Mouse (Mus musculus) naive thymus-derived CD4-positive, alpha-beta T cell, adult 2 months (primary cell): ENCODE data around the gene Rnf180.
A peak's percentile ranks its signal among the peaks of the same experiment; 100 is the strongest.
"Not testable (repeated sequence)": the region's sequence is repeated elsewhere in the genome, so short reads cannot be mapped to it uniquely, and the experiment has no call there.

Source experiments
- DNase-seq: peaks from one replicate; pipeline ENCODE4 v3.0.0-alpha.2; 2011; ENCODE audit warnings: low read depth

The Rnf180 gene

DNA sequence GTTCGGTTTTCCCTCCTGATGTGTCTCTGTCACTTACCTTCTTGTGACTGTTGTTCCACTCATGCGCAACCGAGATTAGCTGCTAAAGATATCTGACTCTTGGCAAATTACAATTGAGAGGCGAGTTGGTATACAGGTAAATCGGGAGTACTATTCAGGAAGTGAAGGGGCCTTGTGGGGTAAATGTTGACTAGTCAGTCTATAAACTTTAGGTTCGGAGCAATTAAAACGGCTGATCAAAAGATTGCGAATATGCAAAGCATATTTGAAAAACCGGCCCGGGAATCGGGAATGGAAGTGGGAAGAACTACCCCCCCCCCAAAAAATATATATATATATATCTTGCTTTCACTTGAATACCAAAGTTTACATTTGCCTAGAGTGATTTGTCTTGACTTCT is at the start of gene Rnf180:
TSS of gene Rnf180 (minus strand) at position 101 of the 400 bp plus-strand sequence.
- no peak for DNase-seq

DNA sequence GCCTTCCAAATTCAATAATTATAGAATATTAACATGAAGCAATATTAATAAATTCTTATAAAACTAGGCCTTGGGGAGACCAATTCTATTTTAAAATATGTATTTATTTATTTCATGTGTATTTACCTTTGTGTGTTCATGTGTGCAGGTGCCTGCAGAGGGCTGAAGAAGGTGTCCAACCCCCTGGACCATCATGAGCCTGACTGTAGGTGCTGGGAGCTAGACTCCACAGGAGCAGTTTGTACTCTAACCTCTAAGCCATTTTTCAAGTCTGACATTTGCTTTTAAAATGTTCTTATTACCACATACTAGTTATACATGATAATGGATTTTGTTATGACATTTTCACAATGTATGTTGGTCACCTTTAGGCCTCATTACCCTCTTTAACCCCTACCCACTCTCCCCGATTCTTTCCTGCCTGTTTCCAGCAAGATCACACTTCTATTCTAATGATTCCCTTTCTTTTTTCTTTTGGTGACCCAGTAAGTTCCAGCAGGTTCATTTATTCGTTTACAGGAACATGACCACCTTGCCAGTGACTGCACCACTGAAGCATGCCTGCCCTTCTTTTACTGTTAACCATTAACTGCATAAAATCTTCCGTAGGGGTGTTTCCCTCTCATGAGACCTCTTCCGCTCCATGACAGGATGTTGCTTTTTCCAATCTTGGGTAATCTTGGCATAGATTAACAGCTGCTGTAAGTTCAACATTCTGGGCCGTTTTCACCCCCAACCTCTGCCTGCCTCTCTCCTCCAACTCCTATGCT is 36.8 kb upstream of the Rnf180 start:
- DNase-seq = no peak

DNA sequence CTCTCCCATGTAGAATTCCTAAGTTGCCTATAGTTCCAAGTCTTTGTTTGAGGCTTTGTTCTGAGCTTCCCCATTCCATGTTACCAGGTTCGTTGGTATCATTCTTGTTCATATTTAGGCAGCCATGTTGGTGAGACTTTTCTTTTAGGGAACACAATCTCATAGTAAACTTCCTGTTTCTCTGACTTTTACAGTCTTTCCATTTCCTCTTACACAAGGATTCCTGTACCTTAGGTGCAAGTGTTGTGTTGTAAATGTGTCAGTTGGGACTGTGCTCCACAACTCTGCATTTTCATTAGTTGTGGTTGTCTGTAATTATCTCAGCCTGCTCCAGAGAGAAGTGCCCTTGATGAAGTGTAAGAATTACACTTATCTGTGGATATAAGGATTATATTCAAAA is 32.3 kb upstream of the Rnf180 start:
- no peak for DNase-seq

DNA sequence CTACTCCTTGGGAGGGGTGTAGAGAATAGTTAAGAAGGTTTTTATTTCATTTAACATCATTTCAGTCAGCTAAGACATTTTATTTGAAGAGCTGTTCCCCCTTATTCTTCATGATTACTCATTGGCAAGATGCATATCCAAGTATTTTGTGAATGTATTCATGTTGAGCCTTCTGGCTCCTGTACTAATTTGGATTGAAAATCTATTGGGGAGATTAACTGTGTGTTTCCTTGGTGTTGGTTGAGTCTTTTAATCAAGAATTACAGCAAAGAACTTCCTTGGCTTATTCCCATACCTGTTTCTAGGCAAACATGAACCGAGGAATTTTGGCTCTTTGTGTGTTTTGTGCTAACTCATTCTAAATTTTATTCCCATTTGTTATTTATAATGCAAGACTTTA is 22.3 kb upstream of the Rnf180 start:
- no peak for DNase-seq

DNA sequence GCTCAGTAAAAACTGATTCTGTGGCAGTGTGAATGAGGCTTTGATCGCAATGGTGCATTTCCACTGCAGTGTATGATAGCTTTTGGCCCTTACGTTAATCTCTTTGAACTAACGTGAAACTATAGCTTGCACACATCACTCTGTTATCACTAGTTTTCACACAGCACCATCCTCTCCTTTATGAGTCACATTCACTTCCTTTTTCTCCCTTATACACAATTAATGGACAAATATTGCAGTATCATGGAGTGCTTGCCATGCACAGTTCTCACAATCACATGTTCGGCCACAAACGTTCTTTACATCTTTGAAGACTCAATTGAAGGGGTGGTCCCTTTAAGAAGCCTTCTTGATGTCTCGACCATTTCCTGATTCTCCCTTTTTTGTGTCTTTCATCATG is 21.4 kb upstream of the Rnf180 start:
- DNase-seq = no peak

DNA sequence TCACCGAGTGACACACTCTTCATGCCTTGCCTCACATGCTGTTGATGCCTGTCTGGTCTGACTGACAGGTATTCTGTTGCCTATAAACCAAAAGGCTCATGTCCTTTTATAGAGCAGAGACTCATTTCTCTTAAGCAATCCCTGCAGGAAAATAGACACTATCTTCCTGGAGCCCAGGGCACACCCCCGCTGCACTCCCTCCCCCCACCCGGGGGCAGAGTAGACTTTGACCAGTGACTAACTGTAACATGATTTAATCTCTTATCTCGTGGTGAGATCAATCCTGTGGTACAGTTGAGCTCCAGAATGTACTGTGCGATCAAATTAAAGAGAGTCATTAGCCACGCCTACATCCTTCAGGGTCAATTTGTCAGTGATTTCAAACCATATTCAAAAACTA is 18.1 kb upstream of the Rnf180 start:
- no peak for DNase-seq

DNA sequence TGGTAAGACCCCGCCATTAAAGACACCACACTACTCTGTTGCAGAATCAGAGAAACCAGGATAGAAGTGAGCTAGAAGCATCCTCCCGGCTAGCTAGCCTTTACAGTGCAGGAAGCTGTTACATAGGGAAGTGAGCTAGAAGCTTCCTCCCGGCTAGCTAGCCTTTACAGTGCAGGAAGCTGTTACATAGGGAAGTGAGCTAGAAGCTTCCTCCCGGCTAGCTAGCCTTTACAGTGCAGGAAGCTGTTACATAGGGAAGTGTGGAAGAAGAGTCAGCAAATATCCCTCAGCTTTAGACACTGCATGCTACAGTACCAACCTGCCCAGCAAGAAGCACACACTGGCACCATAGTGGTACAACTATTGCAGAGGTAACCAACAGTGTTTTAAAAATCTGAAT is 15.9 kb upstream of the Rnf180 start:
- not testable (repeated sequence) for DNase-seq

DNA sequence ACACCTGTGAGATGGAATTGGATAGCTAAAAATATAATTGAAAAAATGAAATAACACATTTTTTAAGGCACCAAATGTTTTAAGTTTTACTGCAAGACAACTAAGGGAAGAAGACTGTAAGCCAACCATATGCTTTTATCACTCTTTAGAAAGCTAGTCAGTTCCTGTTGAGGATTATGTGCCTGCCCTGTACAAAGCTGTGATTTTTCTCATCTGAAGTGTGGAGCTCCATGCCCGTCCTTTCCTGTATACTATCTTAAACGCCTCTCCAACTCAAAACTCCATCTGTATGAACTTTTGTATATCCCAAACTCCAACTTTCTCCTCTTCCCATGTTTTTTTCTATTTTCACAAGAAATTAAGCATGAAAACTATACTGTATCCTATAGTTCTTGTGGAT is 10.9 kb upstream of the Rnf180 start:
- DNase-seq = no peak

DNA sequence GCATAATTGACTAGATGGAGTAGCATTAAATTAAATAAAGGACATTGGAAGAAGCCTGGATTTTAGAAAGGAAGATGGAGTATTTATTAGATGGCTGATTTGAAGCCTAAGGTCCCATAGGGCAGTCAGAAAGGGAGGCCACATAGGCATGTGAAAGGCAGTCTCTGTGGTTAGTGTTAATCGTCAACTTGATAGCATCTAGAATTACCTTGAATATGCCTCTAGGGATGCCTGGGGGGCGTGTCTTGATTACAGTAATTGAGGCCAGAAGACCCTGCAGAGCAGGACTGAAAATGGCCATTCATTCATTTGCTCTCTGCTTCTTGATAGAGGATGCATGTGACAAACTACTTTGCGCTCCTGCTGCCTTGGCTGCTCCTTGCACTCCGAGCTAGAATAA is 9.4 kb upstream of the Rnf180 start:
- no peak for DNase-seq

DNA sequence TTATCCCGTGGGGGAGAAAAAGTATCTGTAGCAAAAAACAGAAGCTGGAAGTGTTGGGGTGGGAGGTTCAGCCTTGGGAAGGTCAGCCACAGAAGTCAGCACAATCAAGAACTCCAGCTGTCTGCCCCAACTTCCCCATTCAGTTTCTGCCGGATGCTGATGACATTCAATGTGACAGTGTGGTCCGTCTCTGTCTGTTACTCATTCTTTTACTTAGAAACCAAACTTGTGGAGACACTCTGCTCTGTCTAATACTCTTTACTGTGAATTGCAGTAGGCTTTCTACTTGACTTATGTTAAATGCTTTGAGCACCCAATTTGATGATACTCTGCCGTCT is 5.4 kb upstream of the Rnf180 start:
- no peak for DNase-seq

DNA sequence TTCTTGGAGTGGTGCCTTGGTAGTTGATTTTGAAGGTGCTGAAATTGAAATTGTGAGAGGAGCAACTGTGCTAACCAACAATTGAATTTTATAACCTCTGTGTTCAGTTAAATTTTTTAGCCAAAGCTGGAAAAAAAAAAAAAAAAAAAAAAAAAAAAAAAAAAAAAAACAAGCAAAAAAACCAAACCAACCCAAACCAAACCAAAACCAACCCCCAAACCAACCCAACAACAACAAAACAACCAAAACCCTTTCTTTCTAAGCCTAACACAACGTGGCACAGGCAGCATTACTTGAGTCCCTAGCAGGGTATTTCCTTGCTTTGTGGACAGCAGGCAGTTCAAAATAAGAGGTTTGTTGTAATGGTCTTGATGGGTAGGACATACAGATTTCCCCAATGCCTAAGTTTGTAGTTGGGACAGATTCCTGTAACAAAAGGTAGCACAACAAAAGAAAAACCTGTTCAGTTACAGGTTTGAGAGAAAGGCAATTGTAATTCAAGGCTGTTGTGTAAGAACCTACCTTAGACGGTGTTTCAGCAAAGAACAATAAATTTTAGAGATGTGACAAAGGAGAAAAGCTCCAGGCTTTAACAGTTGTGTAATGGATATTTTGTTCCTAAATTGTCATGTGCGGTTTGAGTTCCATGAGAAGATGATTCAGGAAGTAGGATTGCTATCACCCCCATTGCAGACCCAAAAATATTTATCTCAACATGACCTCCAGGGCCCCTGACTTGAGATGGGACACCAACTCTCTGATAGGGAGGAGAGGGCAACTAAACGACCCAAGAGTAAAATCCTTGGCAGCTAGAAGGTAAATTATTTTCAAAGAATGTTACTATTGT is 4.8 kb upstream of the Rnf180 start:
- no peak for DNase-seq

DNA sequence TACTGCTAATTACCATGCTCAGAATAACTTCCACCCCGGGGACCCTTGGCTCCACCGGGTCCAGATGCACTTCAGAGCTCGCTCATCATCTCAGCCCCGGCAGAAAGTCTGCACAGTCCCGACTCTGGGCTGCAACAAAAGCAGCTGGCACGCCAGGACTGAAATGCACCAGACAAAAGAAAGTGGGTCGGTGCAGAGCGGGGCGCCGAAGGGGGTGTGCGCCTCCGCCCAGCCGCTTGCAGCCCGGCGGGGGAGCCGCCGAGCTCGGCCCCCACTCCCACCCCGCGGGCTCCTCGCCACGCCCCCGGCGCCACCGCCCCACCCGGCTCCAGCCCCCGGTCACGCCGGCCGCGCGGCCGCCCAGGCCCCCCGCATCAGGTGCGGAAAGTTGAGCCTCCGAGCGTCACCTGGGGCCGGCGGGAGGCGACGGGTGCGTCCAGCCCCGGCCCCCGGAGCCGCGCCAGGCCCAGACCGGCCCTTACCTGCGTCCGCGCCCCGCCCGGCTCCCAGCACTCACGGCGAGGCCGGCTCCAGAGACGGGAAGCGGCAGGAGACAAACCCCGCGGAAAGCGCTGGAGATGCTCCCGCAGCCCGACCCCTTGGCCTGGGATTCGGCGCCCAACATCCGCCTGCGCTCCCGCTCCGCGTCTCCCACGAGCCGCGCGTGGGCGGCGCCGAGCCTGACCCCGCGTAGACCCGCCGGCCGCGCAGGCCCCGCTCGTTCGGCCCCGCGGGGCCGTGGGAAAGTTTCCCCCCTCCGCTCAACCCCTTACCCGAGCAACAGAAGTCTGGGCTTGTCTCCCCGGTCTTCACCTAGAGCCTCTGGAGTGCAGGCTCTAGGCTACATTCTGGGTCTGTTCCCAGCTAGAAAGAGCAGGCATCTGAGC is 591 bp downstream of the Rnf180 start:
- no peak for DNase-seq

DNA sequence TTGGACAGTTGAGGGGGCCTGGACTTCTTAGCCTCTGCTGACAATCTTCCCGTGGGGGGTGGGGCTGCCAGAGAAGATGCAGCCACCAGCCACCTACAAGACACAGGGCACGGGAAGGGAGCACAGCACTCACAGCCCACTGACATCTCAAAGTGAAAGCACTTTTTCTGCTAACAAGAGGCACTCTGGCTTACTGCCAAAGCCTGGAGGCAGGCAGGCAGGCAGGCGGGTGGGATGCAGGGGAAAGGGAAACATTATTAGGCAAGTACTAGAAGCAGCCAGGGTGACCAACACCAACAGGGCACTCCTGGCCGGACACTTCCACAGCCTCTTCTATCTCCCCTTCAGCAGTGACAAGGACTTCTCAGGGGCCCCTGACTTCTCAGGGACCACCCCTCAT is 2.8 kb downstream of the Rnf180 start:
- no peak for DNase-seq

DNA sequence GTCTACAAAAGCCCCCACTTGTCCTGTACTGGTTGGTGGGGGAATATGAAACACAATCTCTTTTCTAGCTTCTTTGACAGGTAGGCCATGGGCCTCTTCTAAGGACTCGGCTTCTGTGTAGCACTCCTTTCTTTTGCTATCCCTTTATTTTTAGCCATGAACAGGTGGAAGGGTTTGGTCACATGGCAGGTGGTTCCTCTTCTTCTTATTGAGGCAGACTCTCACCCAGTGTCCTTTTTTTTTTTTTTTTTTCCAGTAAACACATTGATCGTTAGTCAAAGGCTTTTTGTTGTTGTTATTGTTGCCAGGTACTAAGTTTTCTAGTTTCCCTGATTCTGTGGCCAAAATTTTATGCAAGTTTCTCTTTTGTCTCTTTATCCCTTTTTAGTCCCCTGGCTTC is 4.0 kb downstream of the Rnf180 start:
- DNase-seq = no peak

DNA sequence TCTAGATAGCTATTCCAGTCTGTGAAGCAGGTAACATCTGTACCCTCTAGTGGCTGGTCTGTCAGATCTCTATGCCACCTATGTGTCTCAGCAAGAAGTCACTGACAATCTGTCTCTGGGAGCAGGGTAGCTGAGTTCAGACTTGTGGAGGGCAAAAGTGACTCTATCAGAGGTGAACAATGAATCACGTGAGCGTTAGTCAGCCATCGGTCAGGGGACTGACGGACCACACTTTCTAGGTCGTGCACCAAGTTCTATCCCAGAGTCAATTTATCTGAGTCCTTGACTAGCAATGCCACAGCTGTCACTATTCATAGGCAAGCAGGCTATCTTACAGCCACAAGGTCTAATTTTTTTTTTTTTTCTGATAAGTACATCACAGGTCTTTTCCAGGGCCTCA is 4.6 kb downstream of the Rnf180 start:
- DNase-seq = no peak

DNA sequence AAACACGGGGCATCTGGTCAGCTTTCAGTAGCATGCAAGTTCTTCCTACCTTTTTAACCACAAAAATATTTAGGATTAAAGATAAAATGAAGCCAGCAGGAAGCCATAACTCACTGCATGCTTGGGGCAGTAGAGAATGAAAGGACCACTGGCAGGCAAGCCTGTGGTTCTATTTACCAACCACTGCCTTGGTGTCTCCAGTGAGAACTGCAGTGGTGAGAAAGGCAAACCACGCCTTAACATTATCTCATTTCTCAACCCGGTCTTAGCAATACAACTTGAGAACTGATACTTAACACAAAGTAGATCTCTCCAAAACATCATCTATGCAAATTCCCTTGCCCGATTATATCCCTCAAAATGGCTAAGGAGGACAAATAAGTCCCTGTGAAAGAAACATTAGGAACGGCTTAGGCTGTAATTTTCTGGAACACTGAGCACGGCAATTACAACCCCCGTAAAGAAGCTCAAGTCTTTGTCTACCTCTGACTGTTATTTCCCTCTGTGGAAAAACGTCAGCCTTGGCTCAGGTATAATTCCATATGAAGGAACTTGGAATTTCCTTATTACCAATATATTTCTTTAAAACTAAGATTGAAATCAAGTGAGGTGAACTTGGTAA is 15.1 kb downstream of the Rnf180 start:
- DNase-seq = no peak

DNA sequence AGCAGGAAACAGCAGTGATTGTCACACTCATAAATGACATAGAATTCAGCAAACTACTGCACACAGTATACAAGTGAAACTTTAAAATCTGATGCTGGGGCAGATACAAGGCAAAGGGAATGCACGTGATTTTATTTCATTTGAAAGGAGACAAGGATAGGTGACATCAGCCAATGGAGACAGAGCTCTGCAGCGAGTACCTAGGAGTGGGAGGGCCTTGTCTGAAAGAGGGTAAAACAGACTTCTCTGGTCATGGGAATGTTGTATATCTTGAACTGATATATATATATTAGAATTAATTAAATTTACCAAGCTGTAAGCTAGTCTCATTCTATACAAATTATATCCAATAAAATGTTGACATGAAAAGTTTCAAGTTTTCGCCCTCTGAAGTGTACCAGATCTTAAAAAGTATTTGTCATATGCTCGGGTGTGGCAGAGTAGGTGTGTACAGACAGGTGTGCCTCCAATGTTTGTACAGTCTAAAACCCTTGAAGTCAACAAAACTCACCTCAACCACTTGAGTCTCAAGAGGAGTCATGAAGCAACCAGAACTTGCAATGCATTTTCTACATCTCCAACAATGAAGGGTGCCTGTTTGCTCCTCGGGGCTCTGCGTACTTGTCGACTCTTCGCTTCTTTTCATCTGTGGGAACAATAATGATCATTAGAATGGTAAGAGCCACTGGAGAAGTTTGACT is 24.1 kb downstream of the Rnf180 start:
- DNase-seq = no peak

DNA sequence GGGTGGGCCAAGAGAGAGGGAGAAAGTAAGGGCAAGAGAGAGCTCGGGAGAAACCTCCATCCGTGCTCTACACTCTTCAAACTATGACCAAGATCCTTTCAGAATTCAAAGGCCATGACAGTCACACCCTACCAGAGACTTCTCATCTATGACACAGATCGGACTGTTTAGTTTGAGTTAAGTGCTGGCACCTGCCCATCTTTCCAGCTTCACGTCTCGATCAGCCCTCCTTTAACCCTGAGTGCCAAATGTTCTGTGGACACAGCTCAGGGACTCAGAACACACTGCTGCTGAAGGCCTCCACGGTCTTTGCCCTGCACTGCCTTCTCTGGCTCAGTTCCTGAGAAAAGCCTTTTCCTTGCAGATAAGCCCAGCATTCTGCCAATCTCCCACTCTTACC is 27.2 kb downstream of the Rnf180 start:
- no peak for DNase-seq

DNA sequence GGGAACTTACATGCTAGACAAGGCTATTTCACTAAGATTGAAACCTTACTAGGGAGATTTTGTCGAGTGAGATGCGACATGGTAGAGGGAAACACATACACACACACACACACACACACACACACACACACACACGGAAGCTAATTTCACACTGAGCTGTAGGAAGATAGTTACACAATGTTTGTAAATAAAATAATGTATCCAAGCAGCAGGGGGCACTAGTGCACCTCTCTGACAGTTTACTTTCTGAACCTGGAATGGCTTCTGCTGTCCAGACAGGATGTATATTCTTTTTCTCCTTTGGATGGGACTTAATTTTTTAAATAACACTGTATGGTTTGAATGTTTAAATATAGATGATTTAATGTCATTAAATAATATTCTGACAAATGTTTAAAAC is 27.9 kb downstream of the Rnf180 start:
- peak; percentile 34 for DNase-seq

DNA sequence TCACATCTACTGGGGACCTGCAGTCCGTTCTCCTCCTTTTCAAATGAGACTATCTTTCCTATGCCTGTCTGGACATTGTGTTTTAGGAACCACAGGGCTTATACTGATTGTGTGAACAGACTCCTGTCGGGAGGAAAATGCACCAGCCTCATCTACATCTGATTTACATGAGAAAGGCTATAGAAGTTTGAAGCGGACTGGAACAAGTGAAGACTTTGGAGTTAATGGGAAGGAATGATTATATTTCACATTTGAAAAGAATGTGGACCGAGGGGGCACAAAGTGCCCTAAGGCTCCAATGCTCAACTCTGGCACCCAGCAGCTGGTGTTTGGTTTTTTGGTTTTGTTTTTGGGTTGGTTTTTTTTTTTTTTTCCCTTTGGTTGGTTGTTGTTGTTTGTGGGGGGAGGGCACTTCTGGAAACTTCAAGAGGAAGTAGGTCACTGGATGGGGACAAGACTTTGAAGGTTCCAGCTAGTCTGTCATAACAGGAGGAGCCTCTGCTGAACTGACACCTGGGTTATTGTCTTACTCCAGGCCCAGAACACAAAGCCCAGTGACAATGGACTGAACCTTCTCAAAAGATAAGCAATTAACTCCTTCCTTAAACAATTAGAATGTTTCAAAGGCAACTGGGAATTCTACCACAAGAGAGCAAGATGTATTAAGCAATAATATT is 37.7 kb downstream of the Rnf180 start:
- no peak for DNase-seq

DNA sequence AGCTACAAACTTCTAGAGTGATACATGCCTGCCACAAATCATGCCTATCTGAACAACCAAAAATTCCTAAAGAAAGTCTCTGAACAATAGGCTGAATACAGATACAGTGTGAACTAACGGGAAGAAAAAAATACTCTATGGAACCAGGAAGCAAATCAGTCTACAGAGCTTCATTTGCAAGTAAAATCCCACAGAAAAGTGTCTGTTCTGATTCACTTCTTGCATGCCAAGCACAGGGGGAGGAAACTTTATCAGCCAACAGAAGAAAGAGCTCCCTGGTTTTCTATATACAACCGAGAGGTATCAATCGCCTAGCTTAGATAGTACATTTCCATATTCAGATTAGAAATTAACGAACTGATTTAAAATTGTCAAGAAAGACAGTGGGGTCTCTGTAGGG is 43.8 kb downstream of the Rnf180 start:
- DNase-seq = no peak
